In the genomic region with DNA sequence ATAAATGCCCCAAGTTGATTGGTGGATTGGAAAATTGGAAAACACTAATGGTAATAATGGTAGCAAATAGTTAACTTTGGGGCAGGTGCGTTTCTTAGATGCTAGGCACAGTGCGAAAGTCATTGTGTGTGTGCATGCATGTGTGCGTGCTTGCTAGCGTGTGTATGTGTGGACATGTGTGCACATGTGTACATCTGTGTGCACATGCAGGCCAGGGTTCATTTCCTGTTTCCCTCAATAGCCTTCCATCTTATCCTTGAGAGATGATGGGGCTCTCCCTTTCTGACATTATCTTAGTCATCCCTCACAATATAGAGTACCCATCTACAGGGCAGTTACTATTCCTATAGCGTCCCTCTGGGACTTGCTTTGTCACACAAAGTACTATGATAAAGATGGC, we compare ENCODE assay signal across 23 mouse cellular contexts. TPM values are rescaled to one million over a fixed set of nuclear protein-coding genes. Genes with fewer than 3 reads are reported as not detected.
DNase-seq lines count a peak whose midpoint lies in the region; ATAC-seq and TF ChIP-seq lines count a peak whose summit lies in the region.
"Had no signal": no experiment of that assay in that cellular context is flagged by ENCODE, and none has a peak within 500 bp of the region (broad histone marks: within the 10 kb centered on the region; RNA-seq: fewer than 3 reads in every experiment).

No protein-coding gene starts in this region.

- no peak for TF ChIP-seq CTCF in testis, adult 2 months (IDR thresholded peaks at IDR 0.05; ENCODE audit: control insufficient read depth, insufficient read depth, insufficient replicate concordance, low read depth, low read length)
- TF ChIP-seq CTCF in CH12.LX (conservative IDR thresholded peaks at IDR 0.05 in 1 of 2, IDR thresholded peaks at IDR 0.05 in 1 of 2; ENCODE audit: low read depth in 2 of 2, low read length in 2 of 2), result no peak

- 92% methylated on average over 5 of the region's 5 CpGs for WGBS in forebrain, embryonic 15.5 days
- 95% methylated on average over 5 of the region's 5 CpGs for WGBS in forebrain, embryonic 12.5 days
- WGBS in midbrain, embryonic 13.5 days, result 93% methylated on average over 5 of the region's 5 CpGs
- 95% methylated on average over 5 of the region's 5 CpGs for WGBS in midbrain, embryonic 15.5 days

- dilution Hi-C loops in CH12.LX (cut with MboI; ENCODE audit: extremely low pct_ligation_motif_present, extremely low pct_unique_long_range_greater_than_20kb, low sequenced_read_pairs), result no loop called here

- H3K9me3 ChIP-seq in forebrain, embryonic 15.5 days, result no peaks in the 10 kb centered on the region
- no peaks in the 10 kb centered on the region for H3K9me3 ChIP-seq in forebrain, embryonic 12.5 days
- H3K9me3 ChIP-seq in midbrain, embryonic 13.5 days, result 0 out of 2 replicates have a peak, but pooled peaks cover 2% of the 10 kb centered on the region
- H3K9me3 ChIP-seq in midbrain, embryonic 15.5 days, result no peaks in the 10 kb centered on the region
- no peaks in the 10 kb centered on the region for H3K9me3 ChIP-seq in CH12.LX (replicated peaks; ENCODE audit: low read length)
- H3K9me3 ChIP-seq: G1E had no signal

- no peak for DNase-seq in testis, postnatal 10 days (ENCODE audit: low spot score)
- peak; percentile 60 for DNase-seq in CH12.LX (ENCODE audit: extremely low read depth)
- DNase-seq in layer of hippocampus, adult 11-12 months (ENCODE audit: low spot score), result no peak
- DNase-seq: adrenal gland, adult 2 months; adrenal gland, adult 8-10 months; adrenal gland, postnatal 10 days; adrenal gland, postnatal 14 days; adrenal gland, postnatal 25 days; adrenal gland, postnatal 36 days; B cell, adult 2 months; cerebellum, adult 11 months; cerebellum, adult 11-12 months; cerebellum, adult 18-20 months had no signal

- no peaks in the 10 kb centered on the region for H3K79me2 ChIP-seq in CH12.LX (replicated peaks; ENCODE audit: control insufficient read depth, extremely low read depth, insufficient read depth, poor library complexity, severe bottlenecking)

- H3K4me3 ChIP-seq in forebrain, embryonic 15.5 days, result no peak overlapping the region
- no peak overlapping the region for H3K4me3 ChIP-seq in forebrain, embryonic 12.5 days (replicated peaks)
- H3K4me3 ChIP-seq in midbrain, embryonic 13.5 days (replicated peaks), result no peak overlapping the region
- no peak overlapping the region for H3K4me3 ChIP-seq in midbrain, embryonic 15.5 days
- peak overlapping the region; percentile 69 for H3K4me3 ChIP-seq in testis, adult 2 months (ENCODE audit: control insufficient read depth, low read depth, low read length)
- H3K4me3 ChIP-seq in CH12.LX (replicated peaks in 1 of 3; ENCODE audit: low read depth in 2 of 3, low read length in 2 of 3, poor library complexity in 1 of 3), result no peak overlapping the region

- 0 out of 2 replicates have a peak, but pooled peaks have one; percentile 35 for ATAC-seq in forebrain, embryonic 15.5 days (replicated peaks)
- no peak for ATAC-seq in forebrain, embryonic 12.5 days (ENCODE audit: low FRiP score)
- 0 out of 2 replicates have a peak, but pooled peaks have one; percentile 24 for ATAC-seq in midbrain, embryonic 13.5 days
- no peak for ATAC-seq in midbrain, embryonic 15.5 days (replicated peaks)
- ATAC-seq: activated CD4-positive, CD25-positive, alpha-beta regulatory T cell, adult 4 months; CD4-positive, CD25-positive, alpha-beta regulatory T cell, adult 4 months; Patski had no signal

- peaks cover 13% of the 10 kb centered on the region for H3K4me1 ChIP-seq in forebrain, embryonic 15.5 days
- H3K4me1 ChIP-seq in forebrain, embryonic 12.5 days, result 0 out of 2 replicates have a peak, but pooled peaks cover 3% of the 10 kb centered on the region
- H3K4me1 ChIP-seq in midbrain, embryonic 13.5 days (replicated peaks), result 0 out of 2 replicates have a peak, but pooled peaks cover 3% of the 10 kb centered on the region
- no peaks in the 10 kb centered on the region; the same call in 1 of the 2 replicates for H3K4me1 ChIP-seq in midbrain, embryonic 15.5 days
- no peaks in the 10 kb centered on the region for H3K4me1 ChIP-seq in testis, adult 2 months (ENCODE audit: control insufficient read depth, insufficient read depth, low read length)
- peaks cover 7 to 23% of the 10 kb centered on the region in 2 experiments for H3K4me1 ChIP-seq in CH12.LX (ENCODE audit: control insufficient read depth in 1 of 2, insufficient read depth in 2 of 2)

- H3K36me3 ChIP-seq in forebrain, embryonic 15.5 days, result no peaks in the 10 kb centered on the region
- no peaks in the 10 kb centered on the region for H3K36me3 ChIP-seq in forebrain, embryonic 12.5 days (replicated peaks)
- H3K36me3 ChIP-seq in midbrain, embryonic 13.5 days, result no peaks in the 10 kb centered on the region
- H3K36me3 ChIP-seq in midbrain, embryonic 15.5 days (replicated peaks), result no peaks in the 10 kb centered on the region
- no peaks in the 10 kb centered on the region for H3K36me3 ChIP-seq in testis, adult 2 months (ENCODE audit: control insufficient read depth, insufficient read depth, low read length)
- no peaks in the 10 kb centered on the region for H3K36me3 ChIP-seq in CH12.LX (replicated peaks in 1 of 2; ENCODE audit: control insufficient read depth in 1 of 2, insufficient read depth in 1 of 2, low read length in 1 of 2)
- H3K36me3 ChIP-seq: G1E had no signal

- no peak overlapping the region for H3K4me2 ChIP-seq in forebrain, embryonic 15.5 days (replicated peaks)
- no peak overlapping the region for H3K4me2 ChIP-seq in forebrain, embryonic 12.5 days
- no peak overlapping the region for H3K4me2 ChIP-seq in midbrain, embryonic 13.5 days (replicated peaks)
- H3K4me2 ChIP-seq in midbrain, embryonic 15.5 days, result no peak overlapping the region
- H3K4me2 ChIP-seq in CH12.LX (ENCODE audit: insufficient read depth, low read depth, poor library complexity, severe bottlenecking), result no peak overlapping the region

- H3K9ac ChIP-seq in forebrain, embryonic 15.5 days (replicated peaks), result no peak overlapping the region
- H3K9ac ChIP-seq in forebrain, embryonic 12.5 days, result no peak overlapping the region
- H3K9ac ChIP-seq in midbrain, embryonic 13.5 days (replicated peaks), result no peak overlapping the region
- H3K9ac ChIP-seq in midbrain, embryonic 15.5 days, result no peak overlapping the region
- no peak overlapping the region for H3K9ac ChIP-seq in CH12.LX (ENCODE audit: insufficient read depth, low read depth)

- no peak for TF ChIP-seq POLR2A in testis, adult 2 months (IDR thresholded peaks at IDR 0.05; ENCODE audit: control insufficient read depth, low read depth, low read length)
- no peak for TF ChIP-seq POLR2A in CH12.LX (IDR thresholded peaks at IDR 0.05; ENCODE audit: low read depth, low read length)

- H3K27me3 ChIP-seq in forebrain, embryonic 15.5 days, result no peaks in the 10 kb centered on the region
- H3K27me3 ChIP-seq in forebrain, embryonic 12.5 days, result no peaks in the 10 kb centered on the region
- no peaks in the 10 kb centered on the region for H3K27me3 ChIP-seq in midbrain, embryonic 13.5 days
- no peaks in the 10 kb centered on the region for H3K27me3 ChIP-seq in midbrain, embryonic 15.5 days (replicated peaks)
- H3K27me3 ChIP-seq in testis, adult 2 months (ENCODE audit: control insufficient read depth, insufficient read depth, low read length), result no peaks in the 10 kb centered on the region
- no peaks in the 10 kb centered on the region for H3K27me3 ChIP-seq in CH12.LX (replicated peaks)
- H3K27me3 ChIP-seq: Patski had no signal

- H3K27ac ChIP-seq in forebrain, embryonic 15.5 days (replicated peaks), result no peak overlapping the region
- H3K27ac ChIP-seq in forebrain, embryonic 12.5 days, result no peak overlapping the region
- no peak overlapping the region for H3K27ac ChIP-seq in midbrain, embryonic 13.5 days
- no peak overlapping the region for H3K27ac ChIP-seq in midbrain, embryonic 15.5 days
- H3K27ac ChIP-seq in testis, adult 2 months (ENCODE audit: control insufficient read depth, insufficient read depth, low read depth, low read length), result no peak overlapping the region
- H3K27ac ChIP-seq in CH12.LX (ENCODE audit: insufficient read depth, low read depth), result no peak overlapping the region

- TF ChIP-seq RAD21 in CH12.LX (IDR thresholded peaks at IDR 0.05; ENCODE audit: low read depth, low read length), result no peak

- TF ChIP-seq EP300 in CH12.LX (IDR thresholded peaks at IDR 0.05; ENCODE audit: low read length), result no peak; the same call in 1 of the 2 replicates

- in situ Hi-C loops in CH12.LX (cut with MboI; ENCODE audit: low pct_ligation_motif_present, low pct_unique_long_range_greater_than_20kb, low sequenced_read_pairs), result no loop called here

TF ChIP-seq in CH12.LX, 34 proteins besides CTCF, POLR2A, EP300 and RAD21 (continues in another document):
- TF ChIP-seq RCOR1 (conservative IDR thresholded peaks at IDR 0.05; ENCODE audit: low read depth, low read length), result no peak
- no peak for TF ChIP-seq MAX (IDR thresholded peaks at IDR 0.05; ENCODE audit: low read length)
- no peak for TF ChIP-seq ZKSCAN1 (IDR thresholded peaks at IDR 0.05; ENCODE audit: borderline replicate concordance, low read depth, low read length)
- TF ChIP-seq TBP (conservative IDR thresholded peaks at IDR 0.05; ENCODE audit: low read depth, low read length), result no peak
- no peak for TF ChIP-seq UBTF (IDR thresholded peaks at IDR 0.05; ENCODE audit: low read depth, low read length)
- TF ChIP-seq IRF4 (IDR thresholded peaks at IDR 0.05; ENCODE audit: low read depth, low read length), result no peak
- TF ChIP-seq E2F4 (IDR thresholded peaks at IDR 0.05; ENCODE audit: insufficient replicate concordance, low read depth, low read length), result no peak
- TF ChIP-seq MXI1 (IDR thresholded peaks at IDR 0.05; ENCODE audit: low read depth, low read length), result no peak
- TF ChIP-seq BHLHE40 (IDR thresholded peaks at IDR 0.05; ENCODE audit: low read depth, low read length), result peak; percentile 73
- no peak for TF ChIP-seq SMC3 (IDR thresholded peaks at IDR 0.05; ENCODE audit: low read depth, low read length)
- 0 out of 2 replicates have a peak, but pooled peaks have one; percentile 18 for TF ChIP-seq ETS1 (conservative IDR thresholded peaks at IDR 0.05; ENCODE audit: low read depth, low read length)
- TF ChIP-seq TCF12 (IDR thresholded peaks at IDR 0.05; ENCODE audit: low read depth, low read length), result no peak
- no peak for TF ChIP-seq KAT2A (IDR thresholded peaks at IDR 0.05; ENCODE audit: insufficient replicate concordance, low read length)
- no peak for TF ChIP-seq ZC3H11A (IDR thresholded peaks at IDR 0.05; ENCODE audit: low read depth, low read length)

RNA-seq across cellular contexts. Expression of a gene that starts 17.7 kb away (rescaled TPM):
- polyA plus RNA-seq in forebrain, embryonic 15.5 days (2015; fragmentation: Nextera tagmentation; extraction: Ambion mirVana), result 9.3 and 10.3 TPM in 2 replicates
- polyA plus RNA-seq in forebrain, embryonic 12.5 days (2016; fragmentation: Nextera tagmentation; extraction: Ambion mirVana), result 10.9 and 12.8 TPM in 2 replicates
- 8.7 and 10.2 TPM in 2 replicates for polyA plus RNA-seq in midbrain, embryonic 13.5 days (2015; fragmentation: Nextera tagmentation; extraction: Ambion mirVana)
- 13.9 and 15.8 TPM in 2 replicates for polyA plus RNA-seq in midbrain, embryonic 15.5 days (2015; fragmentation: Nextera tagmentation; extraction: Ambion mirVana)
- 0.01 and 0.06 TPM in 2 replicates for polyA plus RNA-seq in testis, adult 2 months (2012; rRNA removed)
- total RNA-seq in CH12.LX (2012; rRNA removed) (under 0.01 TPM in 2 replicates), CH12.LX (2014; rRNA removed) (0.05 TPM in 1 of 2 replicates, not detected in the other)
- polyA plus RNA-seq in CH12.LX (2012; ENCODE audit: insufficient read length, low read depth), result 0.13 and 0.25 TPM in 2 replicates
- total RNA-seq: MEL had no signal
- polyA plus RNA-seq: G1E had no signal

Comparison
In these comparisons a context has a peak if more than half of its experiments do, and no peak if none do; other contexts are left out.
1. ATAC-seq: peak in forebrain, embryonic 15.5 days (single experiment) and midbrain, embryonic 13.5 days (single experiment); none in forebrain, embryonic 12.5 days (single experiment) and midbrain, embryonic 15.5 days (single experiment).